Mouse (Mus musculus): ENCODE results near the gene Rapgef4. TPM values are rescaled to one million over a fixed set of nuclear protein-coding genes. Genes with fewer than 3 reads are reported as not detected.
A peak's percentile ranks its signal among the peaks of the same experiment; 100 is the strongest.

Gene Rapgef4
- total and polyA plus RNA-seq, 2 experiments = 66.1 to 223 TPM

DNA sequence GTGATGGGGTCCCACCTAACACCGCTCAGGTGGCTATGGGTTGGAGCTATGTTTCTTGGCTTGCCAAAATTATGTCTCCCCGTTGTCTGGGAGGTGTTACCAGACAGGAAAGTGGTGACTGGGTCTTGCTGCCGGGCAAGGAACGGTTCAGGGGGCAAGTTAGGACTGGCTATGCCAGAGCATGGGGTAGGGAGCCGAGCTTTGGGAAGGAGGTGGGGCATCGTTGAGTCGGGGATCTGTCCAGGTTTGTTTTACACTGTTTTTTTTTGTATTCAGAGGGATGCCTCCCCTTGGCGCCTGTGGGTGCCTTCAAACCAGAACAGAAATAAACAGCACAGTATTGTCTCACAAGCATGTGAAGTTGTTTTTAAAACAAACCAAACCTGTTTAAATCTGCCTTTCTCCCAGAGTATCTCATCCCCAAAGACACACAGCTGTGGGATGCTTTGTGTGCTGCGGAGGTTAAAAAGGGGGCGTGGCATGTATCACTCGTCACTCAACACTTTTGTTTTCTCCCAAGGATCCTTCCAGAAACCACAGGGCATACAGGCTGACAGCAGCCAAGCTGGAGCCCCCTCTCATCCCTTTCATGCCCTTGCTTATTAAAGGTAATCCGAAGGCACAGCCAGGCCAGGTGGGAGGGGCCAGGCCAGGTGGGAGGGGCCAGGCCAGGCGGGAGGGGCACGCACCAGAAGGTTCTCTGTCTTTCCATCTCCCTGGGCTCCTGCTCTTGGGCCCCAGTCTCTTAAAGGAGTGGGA is 260.9 kb downstream of the Rapgef4 start:
- no peak overlapping the region for H3K27ac ChIP-seq (replicated peaks; ENCODE audit: insufficient read depth, low read depth, low read length)
- H3K4me1 ChIP-seq (ENCODE audit: control insufficient read depth, insufficient read depth, low read length) = no peaks in the 10 kb centered on the region
- no peak overlapping the region for H3K4me3 ChIP-seq (ENCODE audit: insufficient read depth, low read depth, low read length)
- no peaks in the 10 kb centered on the region for H3K79me2 ChIP-seq (ENCODE audit: control insufficient read depth, insufficient read depth, low read length)
- no peaks in the 10 kb centered on the region for H3K27me3 ChIP-seq (ENCODE audit: control insufficient read depth, insufficient read depth, low read length)
- TF ChIP-seq CTCF (IDR thresholded peaks at IDR 0.05; ENCODE audit: low read depth, low read length) = no peak
- H3K9ac ChIP-seq (ENCODE audit: low read depth, low read length) = no peak overlapping the region
- DNase-seq (ENCODE audit: extremely low read depth, low read depth, low spot score) = no peak
- WGBS = 70% methylated on average over 14 of the region's 14 CpGs
- peaks cover 79% of the 10 kb centered on the region for H3K36me3 ChIP-seq (ENCODE audit: control insufficient read depth, insufficient read depth, low read length)

DNA sequence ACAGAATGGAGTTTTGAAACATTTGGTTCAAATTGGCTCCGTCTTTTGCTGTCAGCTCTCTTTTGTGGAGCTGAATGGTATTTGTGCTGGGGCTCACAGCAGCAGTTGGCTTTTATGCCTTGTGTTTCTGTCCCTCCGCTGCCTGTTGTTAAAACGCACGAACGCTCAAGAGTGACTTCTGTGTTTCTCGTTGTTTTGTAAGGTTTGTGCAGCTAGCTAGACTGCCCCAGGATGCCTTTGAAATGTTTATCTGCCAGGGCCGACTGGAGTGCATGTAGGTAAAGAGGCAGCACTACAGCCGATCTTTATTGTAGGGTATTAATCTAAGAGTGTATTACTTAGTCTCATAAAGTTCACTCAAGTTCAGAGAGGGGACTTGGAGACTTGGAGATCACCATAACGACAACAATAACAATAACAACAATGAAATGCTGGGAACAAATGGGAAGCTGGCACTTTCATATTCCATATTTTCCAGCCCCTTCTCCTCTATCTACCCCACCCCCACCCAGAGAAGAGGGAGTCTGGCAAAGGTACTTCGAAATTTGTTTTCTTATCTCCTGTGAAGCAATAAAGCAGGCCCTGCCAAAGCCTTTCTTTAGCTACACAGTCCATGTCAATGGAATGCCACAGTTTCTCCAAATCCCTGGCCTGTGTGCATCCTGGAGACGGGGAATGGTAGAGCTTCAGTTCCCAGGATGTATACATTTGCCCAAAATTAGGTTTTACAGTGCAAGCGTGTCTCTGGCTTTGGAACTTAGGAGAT is 262.1 kb downstream of the Rapgef4 start:
- H3K27ac ChIP-seq (replicated peaks; ENCODE audit: insufficient read depth, low read depth, low read length) = no peak overlapping the region
- no peak overlapping the region for H3K4me3 ChIP-seq (ENCODE audit: insufficient read depth, low read depth, low read length)
- H3K36me3 ChIP-seq (ENCODE audit: control insufficient read depth, insufficient read depth, low read length) = peaks cover 82% of the 10 kb centered on the region
- no peak for TF ChIP-seq POLR2A (IDR thresholded peaks at IDR 0.05; ENCODE audit: extremely low read depth, insufficient read depth, low read length)
- no peak for TF ChIP-seq CTCF (IDR thresholded peaks at IDR 0.05; ENCODE audit: low read depth, low read length)
- H3K27me3 ChIP-seq (ENCODE audit: control insufficient read depth, insufficient read depth, low read length) = no peaks in the 10 kb centered on the region
- no peak overlapping the region for H3K9ac ChIP-seq (ENCODE audit: low read depth, low read length)
- 67% methylated on average over 12 of the region's 12 CpGs for WGBS
- H3K4me1 ChIP-seq (ENCODE audit: control insufficient read depth, insufficient read depth, low read length) = no peaks in the 10 kb centered on the region
- peak; percentile 68 for DNase-seq (ENCODE audit: extremely low read depth, low read depth, low spot score)
- no peaks in the 10 kb centered on the region for H3K79me2 ChIP-seq (ENCODE audit: control insufficient read depth, insufficient read depth, low read length)

DNA sequence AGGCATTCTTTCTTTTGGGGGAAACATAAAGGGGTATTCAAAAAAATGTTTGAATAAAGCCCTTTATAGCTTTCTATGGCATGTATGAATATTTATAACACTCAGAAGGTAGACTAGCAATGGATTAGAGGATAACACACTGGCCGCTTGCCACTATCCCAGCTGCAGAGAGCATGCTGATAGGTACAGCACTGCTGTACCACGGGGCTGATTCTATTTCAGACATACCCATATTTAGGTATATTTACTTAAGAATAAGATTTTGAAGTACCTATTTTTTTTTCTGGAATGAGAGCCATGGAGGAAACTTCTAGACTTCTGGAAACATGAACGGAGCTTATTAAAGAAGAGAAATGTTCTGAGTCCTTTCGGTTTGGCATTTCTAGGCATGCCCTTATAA is 264.6 kb downstream of the Rapgef4 start:
- peaks cover 74% of the 10 kb centered on the region for H3K36me3 ChIP-seq (ENCODE audit: control insufficient read depth, insufficient read depth, low read length)
- H3K4me1 ChIP-seq (ENCODE audit: control insufficient read depth, insufficient read depth, low read length) = no peaks in the 10 kb centered on the region
- 92% methylated on average over 4 of the region's 4 CpGs for WGBS
- no peak overlapping the region for H3K4me3 ChIP-seq (ENCODE audit: insufficient read depth, low read depth, low read length)
- no peak for TF ChIP-seq CTCF (IDR thresholded peaks at IDR 0.05; ENCODE audit: low read depth, low read length)
- TF ChIP-seq POLR2A (IDR thresholded peaks at IDR 0.05; ENCODE audit: extremely low read depth, insufficient read depth, low read length) = no peak
- H3K9ac ChIP-seq (ENCODE audit: low read depth, low read length) = no peak overlapping the region
- no peaks in the 10 kb centered on the region for H3K79me2 ChIP-seq (ENCODE audit: control insufficient read depth, insufficient read depth, low read length)
- H3K27me3 ChIP-seq (ENCODE audit: control insufficient read depth, insufficient read depth, low read length) = no peaks in the 10 kb centered on the region
- no peak overlapping the region for H3K27ac ChIP-seq (replicated peaks; ENCODE audit: insufficient read depth, low read depth, low read length)
- no peak for DNase-seq (ENCODE audit: extremely low read depth, low read depth, low spot score)

DNA sequence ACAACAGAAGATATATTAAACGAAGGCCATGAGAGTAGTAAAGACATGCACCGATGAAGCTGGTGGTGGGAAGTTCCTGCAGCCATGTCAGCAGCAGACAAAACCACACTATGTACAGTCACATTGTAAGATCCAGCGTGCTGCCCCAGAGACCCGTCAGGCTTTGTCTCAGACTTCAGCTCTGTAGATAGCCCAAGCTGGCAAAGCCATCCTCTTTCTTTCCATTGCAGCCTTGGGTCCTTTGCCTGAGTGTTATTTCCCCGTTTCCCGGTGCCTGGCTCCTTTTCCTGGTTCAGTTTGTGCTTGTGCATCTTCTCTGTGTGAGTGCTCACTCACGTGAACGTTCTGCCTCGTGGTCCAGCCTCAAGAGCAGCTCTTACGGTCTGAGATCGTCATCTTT is 265.3 kb downstream of the Rapgef4 start:
- TF ChIP-seq POLR2A (IDR thresholded peaks at IDR 0.05; ENCODE audit: extremely low read depth, insufficient read depth, low read length) (no peak), CTCF (IDR thresholded peaks at IDR 0.05; ENCODE audit: low read depth, low read length) (no peak)
- DNase-seq (ENCODE audit: extremely low read depth, low read depth, low spot score) = no peak
- peaks cover 74% of the 10 kb centered on the region for H3K36me3 ChIP-seq (ENCODE audit: control insufficient read depth, insufficient read depth, low read length)
- H3K4me3 ChIP-seq (ENCODE audit: insufficient read depth, low read depth, low read length) = no peak overlapping the region
- no peaks in the 10 kb centered on the region for H3K79me2 ChIP-seq (ENCODE audit: control insufficient read depth, insufficient read depth, low read length)
- H3K9ac ChIP-seq (ENCODE audit: low read depth, low read length) = no peak overlapping the region
- H3K27ac ChIP-seq (replicated peaks; ENCODE audit: insufficient read depth, low read depth, low read length) = no peak overlapping the region
- no peaks in the 10 kb centered on the region for H3K27me3 ChIP-seq (ENCODE audit: control insufficient read depth, insufficient read depth, low read length)
- 94% methylated on average over 11 of the region's 11 CpGs for WGBS
- no peaks in the 10 kb centered on the region for H3K4me1 ChIP-seq (ENCODE audit: control insufficient read depth, insufficient read depth, low read length)

DNA sequence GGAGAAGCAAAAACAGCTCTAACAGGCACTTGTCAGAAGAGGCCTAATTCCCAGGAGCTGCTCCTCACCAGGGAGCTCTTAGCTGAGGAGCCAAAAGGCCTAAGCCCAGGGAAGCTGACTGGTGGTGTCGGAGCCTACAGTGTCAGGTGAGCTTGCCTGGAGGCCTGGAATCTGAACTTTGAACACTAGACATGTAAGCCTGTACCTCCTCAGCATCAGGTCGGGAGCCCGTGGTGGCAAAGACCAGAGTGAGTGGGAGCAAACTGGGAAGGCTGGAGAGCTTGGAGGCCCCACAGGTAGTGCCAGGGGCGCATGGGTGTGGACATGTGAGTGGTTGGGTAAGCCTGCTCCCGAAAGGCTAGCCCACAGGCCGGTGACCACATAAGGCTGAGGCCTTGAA is 266.8 kb downstream of the Rapgef4 start:
- no peak overlapping the region for H3K27ac ChIP-seq (replicated peaks; ENCODE audit: insufficient read depth, low read depth, low read length)
- 75% methylated on average over 6 of the region's 6 CpGs for WGBS
- H3K79me2 ChIP-seq (ENCODE audit: control insufficient read depth, insufficient read depth, low read length) = no peaks in the 10 kb centered on the region
- no peak for TF ChIP-seq POLR2A (IDR thresholded peaks at IDR 0.05; ENCODE audit: extremely low read depth, insufficient read depth, low read length)
- TF ChIP-seq CTCF (IDR thresholded peaks at IDR 0.05; ENCODE audit: low read depth, low read length) = no peak
- H3K36me3 ChIP-seq (ENCODE audit: control insufficient read depth, insufficient read depth, low read length) = peaks cover 73% of the 10 kb centered on the region
- no peak overlapping the region for H3K9ac ChIP-seq (ENCODE audit: low read depth, low read length)
- peak; percentile 31 for DNase-seq (ENCODE audit: extremely low read depth, low read depth, low spot score)
- no peaks in the 10 kb centered on the region for H3K27me3 ChIP-seq (ENCODE audit: control insufficient read depth, insufficient read depth, low read length)
- no peak overlapping the region for H3K4me3 ChIP-seq (ENCODE audit: insufficient read depth, low read depth, low read length)
- H3K4me1 ChIP-seq (ENCODE audit: control insufficient read depth, insufficient read depth, low read length) = no peaks in the 10 kb centered on the region

Measured in liver, adult 2 months (tissue).